Mouse (Mus musculus): Measurements from ENCODE around the gene Mettl14.

DNA sequence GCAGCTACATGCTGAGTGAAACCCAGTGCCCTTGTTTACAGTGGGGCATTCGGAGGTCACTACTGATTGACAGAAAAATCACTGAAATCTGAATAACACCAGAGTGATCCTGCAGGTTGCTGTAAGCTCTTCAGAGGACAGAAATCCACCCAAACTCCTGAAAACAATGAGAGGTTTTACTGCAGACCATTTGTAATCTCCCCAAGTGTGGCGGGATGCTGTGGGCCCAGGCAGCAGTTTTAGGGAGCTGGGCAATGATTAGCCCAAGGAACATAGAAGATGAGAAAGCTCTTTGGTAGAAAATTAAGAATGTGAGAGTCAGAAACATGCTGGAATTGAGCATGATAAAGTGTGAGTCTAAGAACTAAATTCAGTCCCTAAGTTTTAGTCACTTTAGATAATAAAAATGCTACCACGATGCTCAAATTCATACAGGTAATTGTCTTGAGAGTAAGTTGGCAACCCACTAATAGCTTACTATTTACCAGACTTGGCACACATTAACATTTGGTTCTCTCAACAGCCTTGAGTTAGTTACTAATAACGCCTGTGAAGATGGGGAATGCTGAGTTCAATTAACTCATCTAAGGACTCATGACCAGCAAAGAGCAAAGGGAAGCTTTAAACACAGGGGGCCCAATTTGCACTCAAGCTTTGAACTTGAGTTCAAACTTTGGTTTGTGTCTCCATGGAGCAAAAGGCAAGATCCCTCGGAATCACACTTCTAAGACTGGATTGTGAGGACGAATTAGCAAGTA, 26.1 kb upstream of the Mettl14 start:
- no peak for TF ChIP-seq POLR2A (IDR thresholded peaks at IDR 0.05; ENCODE audit: extremely low read depth, insufficient read depth, low read length)
- TF ChIP-seq CTCF (IDR thresholded peaks at IDR 0.05; ENCODE audit: extremely low read depth, insufficient read depth, low read length) = no peak
